23 mouse cellular contexts compared by ENCODE assay signal in genomic region chr5:32291316-32291715, GRCm38 (mm10). TPM values are rescaled to one million over a fixed set of nuclear protein-coding genes. Genes with fewer than 3 reads are reported as not detected.
"Had no signal": no experiment of that assay in that cellular context is flagged by ENCODE, and none has a peak within 500 bp of the region (broad histone marks: within the 10 kb centered on the region; RNA-seq: fewer than 3 reads in every experiment).

No protein-coding gene starts in this region.

- H3K9ac ChIP-seq: liver, embryonic 13.5 days; liver, embryonic 15.5 days; liver, postnatal 0 days; lung, embryonic 15.5 days; neural tube, embryonic 13.5 days; neural tube, embryonic 15.5 days; stomach, embryonic 15.5 days had no signal

- ATAC-seq: liver, postnatal 0 days; lung, postnatal 0 days; midbrain, embryonic 16.5 days had no signal

- H3K27ac ChIP-seq: liver, embryonic 13.5 days; liver, embryonic 15.5 days; lung, embryonic 15.5 days; macrophage; neural tube, embryonic 13.5 days; neural tube, embryonic 15.5 days; stomach, embryonic 15.5 days; stomach, postnatal 0 days had no signal

- H3K36me3 ChIP-seq: liver, embryonic 13.5 days; liver, embryonic 15.5 days; lung, embryonic 15.5 days; neural tube, embryonic 13.5 days; neural tube, embryonic 15.5 days; stomach, embryonic 15.5 days had no signal

- DNase-seq: liver, embryonic 13.5 days; liver, postnatal 0 days; midbrain, embryonic 14.5 days; retina, postnatal 1 day; right cerebral cortex, adult 18-20 months; right cerebral cortex, postnatal 25 days; right cerebral cortex, postnatal 4 days; thymus, adult 2 months; thymus, postnatal 25 days; thymus, postnatal 4 days had no signal

- H3K9me3 ChIP-seq: liver, embryonic 13.5 days; liver, embryonic 15.5 days; lung, embryonic 15.5 days; megakaryocyte, embryonic 14.5 days; neural tube, embryonic 13.5 days; neural tube, embryonic 15.5 days; stomach, embryonic 15.5 days had no signal

- H3K4me2 ChIP-seq: liver, embryonic 11.5 days; liver, embryonic 13.5 days; liver, embryonic 15.5 days; lung, embryonic 15.5 days; midbrain, embryonic 11.5 days; neural tube, embryonic 13.5 days; neural tube, embryonic 15.5 days; stomach, embryonic 15.5 days had no signal

- H3K4me1 ChIP-seq: liver, embryonic 13.5 days; liver, embryonic 15.5 days; lung, embryonic 15.5 days; megakaryocyte, embryonic 14.5 days; neural tube, embryonic 13.5 days; neural tube, embryonic 15.5 days; stomach, embryonic 15.5 days had no signal

- H3K27me3 ChIP-seq: liver, embryonic 13.5 days; liver, embryonic 15.5 days; lung, embryonic 15.5 days; neural tube, embryonic 13.5 days; neural tube, embryonic 15.5 days; stomach, embryonic 15.5 days had no signal

- H3K4me3 ChIP-seq: liver, embryonic 13.5 days; liver, embryonic 15.5 days; lung, embryonic 15.5 days; megakaryocyte, embryonic 14.5 days; myocyte; neural tube, embryonic 13.5 days; neural tube, embryonic 15.5 days; stomach, embryonic 15.5 days had no signal

RNA-seq across cellular contexts. Expression of gene Plb1, which starts 58.8 kb away (rescaled TPM):
- polyA plus RNA-seq: liver, embryonic 11.5 days; liver, embryonic 13.5 days; midbrain, embryonic 14.5 days; neural tube, embryonic 13.5 days; neural tube, embryonic 15.5 days had no signal
